Comparison of ENCODE assay signal across 10 mouse cellular contexts in the genomic region with DNA sequence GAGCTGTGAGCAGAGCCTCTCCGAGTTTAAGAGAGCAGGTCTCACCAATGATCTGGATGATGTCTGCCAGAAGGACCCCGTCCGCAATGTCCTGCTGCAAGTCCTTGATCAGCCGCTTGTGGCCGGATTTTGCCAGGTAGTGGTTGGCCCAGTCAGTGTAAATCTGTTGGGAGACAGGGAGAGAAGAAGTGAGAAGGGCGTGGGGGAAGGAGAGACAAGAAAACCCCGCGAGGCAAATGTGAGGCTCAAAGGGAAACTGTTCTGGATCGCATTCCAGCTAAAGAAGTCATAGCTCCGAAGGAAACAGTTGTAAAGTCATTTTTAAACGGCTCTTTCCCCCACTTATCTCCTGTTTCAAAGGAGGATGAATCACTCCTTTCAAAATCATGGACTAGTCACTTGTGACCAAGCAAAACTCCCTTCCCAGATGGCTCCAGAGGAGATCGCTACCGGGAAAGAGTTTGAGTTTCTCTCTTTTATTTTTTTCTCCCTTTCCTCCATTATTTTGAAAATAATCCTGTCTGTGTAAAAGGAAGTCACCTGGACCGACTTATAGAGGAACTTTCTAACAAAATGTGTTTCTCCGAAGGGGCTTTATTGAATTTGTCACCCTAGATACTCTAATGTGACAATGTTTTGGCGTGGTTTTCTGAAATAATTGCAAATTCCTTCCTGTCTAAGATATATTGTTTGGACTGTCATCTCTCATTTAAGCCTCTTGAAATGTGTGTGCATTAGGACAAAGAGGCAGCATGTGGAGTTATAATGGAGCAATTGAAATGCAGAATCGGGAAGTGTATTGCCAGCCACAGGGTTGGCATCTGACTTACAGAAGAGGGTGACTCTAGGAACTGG.
DNase-seq lines count a peak whose midpoint lies in the region; ATAC-seq lines count a peak whose summit lies in the region.
"Had no signal": no experiment of that assay in that cellular context is flagged by ENCODE, and none has a peak within 500 bp of the region (broad histone marks: within the 10 kb centered on the region; RNA-seq: fewer than 3 reads in every experiment).

No protein-coding gene starts in this region.

- no peaks in the 10 kb centered on the region for H3K4me1 ChIP-seq in heart, embryonic 13.5 days
- peaks cover 8% of the 10 kb centered on the region for H3K4me1 ChIP-seq in brown adipose tissue, adult 24 weeks (ENCODE audit: control insufficient read depth, insufficient read depth, insufficient read length, low read length)
- H3K4me1 ChIP-seq in stomach, embryonic 16.5 days (ENCODE audit: control insufficient read depth, insufficient read depth, low read length) = no peaks in the 10 kb centered on the region
- H3K4me1 ChIP-seq: neural tube, embryonic 12.5 days had no signal

- no peaks in the 10 kb centered on the region for H3K9me3 ChIP-seq in heart, embryonic 13.5 days
- no peaks in the 10 kb centered on the region for H3K9me3 ChIP-seq in stomach, embryonic 16.5 days (replicated peaks; ENCODE audit: control insufficient read depth, low read length)
- H3K9me3 ChIP-seq: neural tube, embryonic 12.5 days had no signal

- ATAC-seq in heart, embryonic 13.5 days (ENCODE audit: extremely low read depth, insufficient number of reproducible peaks, low FRiP score, low TSS enrichment) = no peak
- ATAC-seq in stomach, embryonic 16.5 days (ENCODE audit: insufficient read depth, low FRiP score) = no peak
- no peak for ATAC-seq in inflammation-experienced regulatory T-cells, adult 6 months

- peak overlapping the region; percentile 14; the same call in 1 of the 2 replicates for H3K4me2 ChIP-seq in heart, embryonic 13.5 days
- peak overlapping the region; percentile 16 for H3K4me2 ChIP-seq in stomach, embryonic 16.5 days (ENCODE audit: low read depth, low read length)
- H3K4me2 ChIP-seq: neural tube, embryonic 12.5 days had no signal

- H3K27me3 ChIP-seq in heart, embryonic 13.5 days (replicated peaks) = no peaks in the 10 kb centered on the region
- H3K27me3 ChIP-seq in stomach, embryonic 16.5 days (ENCODE audit: control insufficient read depth, insufficient read depth, low read length) = no peaks in the 10 kb centered on the region
- H3K27me3 ChIP-seq: neural tube, embryonic 12.5 days had no signal

- H3K4me3 ChIP-seq in heart, embryonic 13.5 days = no peak overlapping the region
- peak overlapping the region; percentile 38 for H3K4me3 ChIP-seq in brown adipose tissue, adult 24 weeks (ENCODE audit: insufficient read depth, low read depth, low read length)
- H3K4me3 ChIP-seq in stomach, embryonic 16.5 days (replicated peaks; ENCODE audit: low read length) = 0 out of 2 replicates have a peak overlapping the region, but pooled peaks have one; percentile 2
- H3K4me3 ChIP-seq: neural tube, embryonic 12.5 days had no signal

- H3K36me3 ChIP-seq in heart, embryonic 13.5 days = no peaks in the 10 kb centered on the region
- H3K36me3 ChIP-seq in stomach, embryonic 16.5 days (ENCODE audit: control insufficient read depth, insufficient read depth, low read length) = no peaks in the 10 kb centered on the region
- H3K36me3 ChIP-seq: neural tube, embryonic 12.5 days had no signal

- DNase-seq in heart, postnatal 4 days = no peak
- DNase-seq in right cerebral cortex, adult 18-20 months = peak; percentile 54
- DNase-seq in right cerebral cortex, postnatal 36 days (ENCODE audit: low spot score in 2 of 2) = no peak
- DNase-seq in layer of hippocampus, adult 8-10 months (ENCODE audit: low spot score in 2 of 2) = no peak
- DNase-seq: lung, postnatal 10 days had no signal

- 60% methylated on average over 17 of the region's 17 CpGs for WGBS in heart, embryonic 13.5 days
- 58% methylated on average over 17 of the region's 17 CpGs for WGBS in stomach, embryonic 16.5 days

- H3K27ac ChIP-seq in heart, embryonic 13.5 days (replicated peaks) = no peak overlapping the region
- peak overlapping the region; percentile 68 for H3K27ac ChIP-seq in brown adipose tissue, adult 24 weeks (replicated peaks; ENCODE audit: low read depth, low read length)
- H3K27ac ChIP-seq in stomach, embryonic 16.5 days (ENCODE audit: low read length) = no peak overlapping the region; the same call in 1 of the 2 replicates
- H3K27ac ChIP-seq: neural tube, embryonic 12.5 days had no signal

- no peak overlapping the region for H3K9ac ChIP-seq in heart, embryonic 13.5 days
- no peak overlapping the region for H3K9ac ChIP-seq in stomach, embryonic 16.5 days (ENCODE audit: low read length)
- H3K9ac ChIP-seq: neural tube, embryonic 12.5 days had no signal
